Mouse (Mus musculus): ENCODE measurements around the gene Tomm40l. TPM values are rescaled to one million over a fixed set of nuclear protein-coding genes. Genes with fewer than 3 reads are reported as not detected.

Tomm40l gene
- polyA plus RNA-seq, 1 experiment from 2014 or later: 6.6 TPM

DNA sequence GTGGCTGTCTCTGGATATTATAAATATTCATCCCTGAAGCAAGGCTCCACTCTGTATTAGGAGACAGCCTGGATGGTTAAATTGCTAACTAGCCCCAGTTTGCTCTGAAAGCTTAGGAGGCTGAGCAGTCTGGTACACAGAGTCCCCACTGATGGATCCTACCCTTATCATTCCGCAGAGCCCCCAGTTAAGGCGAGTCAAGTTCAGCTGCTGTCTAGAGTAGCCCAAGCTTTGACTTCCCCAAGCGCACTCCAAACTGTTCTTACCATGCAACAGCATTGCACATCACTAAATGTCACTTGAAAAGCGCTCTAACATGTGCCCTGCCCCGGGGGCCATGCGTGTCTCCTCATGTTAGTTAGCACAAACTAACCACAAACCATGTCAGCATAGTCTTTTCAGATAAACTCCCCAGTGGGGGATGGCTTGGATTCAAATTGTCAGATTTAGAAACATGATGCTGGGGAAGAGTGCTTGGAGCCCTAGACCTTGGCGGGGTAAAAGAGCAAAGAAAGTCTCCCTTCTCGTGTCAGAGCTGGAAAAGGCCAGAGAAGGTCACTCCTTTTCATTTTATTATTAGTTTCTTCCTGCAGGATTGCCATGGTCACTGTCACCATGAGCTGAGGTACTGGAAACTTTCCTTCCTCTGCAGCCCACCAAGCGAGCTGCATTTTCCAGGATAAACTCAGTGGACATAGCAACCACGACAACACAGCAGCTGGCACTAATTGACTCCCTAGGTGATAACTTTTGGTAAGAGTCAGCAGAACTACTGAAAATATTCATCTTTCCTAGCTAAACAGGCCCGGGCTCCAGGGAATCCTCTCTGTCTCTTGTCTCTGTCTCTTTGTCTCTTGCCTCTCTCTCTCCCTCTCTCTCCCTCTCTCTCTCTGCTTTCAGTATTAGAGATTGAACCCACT lies 28.1 kb downstream of the Tomm40l start:
- DNase-seq (no peak), ATAC-seq (no peak)
- H3K9me3 ChIP-seq (ENCODE audit: low read length): no peaks in the 10 kb centered on the region
- WGBS (ENCODE audit: insufficient replicate concordance): 39% methylated on average over 11 of the region's 11 CpGs
- H3K27ac ChIP-seq (ENCODE audit: low read depth): no peak overlapping the region
- H3K9ac ChIP-seq (replicated peaks): no peak overlapping the region; the same call in 1 of the 2 replicates
- H3K4me3 ChIP-seq (ENCODE audit: low read depth, low read length): no peak overlapping the region
- H3K4me1 ChIP-seq (ENCODE audit: insufficient read depth): peaks cover 13% of the 10 kb centered on the region
- no peaks in the 10 kb centered on the region for H3K36me3 ChIP-seq (replicated peaks; ENCODE audit: insufficient read depth, low read length)
- TF ChIP-seq EP300 (IDR thresholded peaks at IDR 0.05; ENCODE audit: low read depth): no peak
- no peak for TF ChIP-seq CTCF (IDR thresholded peaks at IDR 0.05; ENCODE audit: low read depth)
- peaks cover 21% of the 10 kb centered on the region for H3K27me3 ChIP-seq (ENCODE audit: insufficient read depth, low read length)
- peak overlapping the region; percentile 49; the same call in 1 of the 2 replicates for H3K4me2 ChIP-seq (ENCODE audit: low read depth, low read length)

DNA sequence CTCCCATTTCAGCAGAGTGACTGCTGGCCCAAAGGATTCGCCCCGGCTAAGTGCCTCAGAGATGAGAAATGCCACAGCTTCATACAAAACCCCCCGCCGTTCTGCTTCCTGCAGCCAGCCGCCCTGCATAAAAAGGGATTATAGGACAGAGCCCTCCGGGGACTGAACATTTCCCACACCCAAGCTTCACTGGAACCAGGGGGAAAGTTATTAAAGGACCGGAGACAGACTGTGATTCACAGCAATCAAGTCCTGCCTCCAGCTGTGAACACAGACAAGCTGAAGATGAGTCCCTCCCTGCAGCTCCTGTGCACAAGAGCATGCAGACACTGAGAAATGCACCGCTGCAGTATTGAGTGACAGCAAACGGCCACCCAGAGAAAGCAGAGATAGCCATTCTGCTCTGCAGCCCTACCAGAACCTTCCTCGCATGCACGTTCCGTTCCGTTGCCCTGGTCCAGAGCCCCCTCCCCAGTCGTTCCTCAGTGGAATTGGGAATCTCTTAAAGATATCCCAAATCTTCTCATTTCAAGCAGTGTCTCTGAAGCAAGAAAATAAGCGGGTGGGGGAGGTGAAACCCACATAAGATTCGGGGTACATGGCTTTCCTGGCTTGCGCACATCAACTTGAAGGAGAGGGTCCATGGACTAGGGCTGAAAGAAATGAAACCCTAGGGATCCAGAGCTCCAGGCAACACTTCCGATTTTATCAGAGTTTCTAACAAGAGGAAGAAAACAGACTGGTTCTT lies 29.0 kb downstream of the Tomm40l start:
- ATAC-seq (no peak), DNase-seq (no peak)
- Histone ChIP-seq H3K9ac (replicated peaks) (no peak overlapping the region), H3K27me3 (ENCODE audit: insufficient read depth, low read length) (peaks cover 21% of the 10 kb centered on the region), H3K27ac (ENCODE audit: low read depth) (no peak overlapping the region), H3K4me3 (ENCODE audit: low read depth, low read length) (0 out of 2 replicates have a peak overlapping the region, but pooled peaks have one; percentile 2), H3K4me2 (ENCODE audit: low read depth, low read length) (peak overlapping the region; percentile 49), H3K9me3 (ENCODE audit: low read length) (no peaks in the 10 kb centered on the region), H3K4me1 (ENCODE audit: insufficient read depth) (peaks cover 13% of the 10 kb centered on the region), H3K36me3 (replicated peaks; ENCODE audit: insufficient read depth, low read length) (no peaks in the 10 kb centered on the region)
- TF ChIP-seq EP300 (IDR thresholded peaks at IDR 0.05; ENCODE audit: low read depth) (no peak), CTCF (IDR thresholded peaks at IDR 0.05; ENCODE audit: low read depth) (no peak)
- 17% methylated on average over 18 of the region's 18 CpGs for WGBS (ENCODE audit: insufficient replicate concordance)

DNA sequence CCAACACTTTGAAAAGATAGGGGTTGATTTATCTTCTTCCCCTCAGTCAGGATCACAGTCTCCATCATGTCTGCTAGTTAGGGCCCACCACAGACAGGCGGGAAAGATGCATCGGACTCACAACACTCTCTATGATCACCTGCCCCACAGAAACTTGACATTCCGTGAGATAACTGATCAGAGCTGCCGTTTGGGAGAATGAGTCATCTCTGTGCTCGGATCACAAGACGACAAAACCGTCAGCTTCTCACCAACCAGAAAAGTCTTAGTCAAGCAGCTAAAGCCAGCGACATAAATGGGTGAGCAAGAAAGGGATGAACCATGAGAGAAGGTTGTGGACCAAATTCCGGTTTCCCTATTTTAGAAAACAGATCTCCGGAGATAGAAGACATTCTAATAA lies 30.0 kb downstream of the Tomm40l start:
- Histone ChIP-seq H3K27me3 (ENCODE audit: insufficient read depth, low read length) (peaks cover 21% of the 10 kb centered on the region), H3K4me2 (ENCODE audit: low read depth, low read length) (no peak overlapping the region), H3K4me3 (ENCODE audit: low read depth, low read length) (no peak overlapping the region), H3K36me3 (replicated peaks; ENCODE audit: insufficient read depth, low read length) (no peaks in the 10 kb centered on the region), H3K9ac (replicated peaks) (no peak overlapping the region), H3K4me1 (ENCODE audit: insufficient read depth) (peaks cover 13% of the 10 kb centered on the region), H3K27ac (ENCODE audit: low read depth) (no peak overlapping the region), H3K9me3 (ENCODE audit: low read length) (no peaks in the 10 kb centered on the region)
- WGBS (ENCODE audit: insufficient replicate concordance): 65% methylated on average over 10 of the region's 10 CpGs
- DNase-seq: no peak
- ATAC-seq: no peak
- TF ChIP-seq CTCF (IDR thresholded peaks at IDR 0.05; ENCODE audit: low read depth) (no peak), EP300 (IDR thresholded peaks at IDR 0.05; ENCODE audit: low read depth) (no peak)

DNA sequence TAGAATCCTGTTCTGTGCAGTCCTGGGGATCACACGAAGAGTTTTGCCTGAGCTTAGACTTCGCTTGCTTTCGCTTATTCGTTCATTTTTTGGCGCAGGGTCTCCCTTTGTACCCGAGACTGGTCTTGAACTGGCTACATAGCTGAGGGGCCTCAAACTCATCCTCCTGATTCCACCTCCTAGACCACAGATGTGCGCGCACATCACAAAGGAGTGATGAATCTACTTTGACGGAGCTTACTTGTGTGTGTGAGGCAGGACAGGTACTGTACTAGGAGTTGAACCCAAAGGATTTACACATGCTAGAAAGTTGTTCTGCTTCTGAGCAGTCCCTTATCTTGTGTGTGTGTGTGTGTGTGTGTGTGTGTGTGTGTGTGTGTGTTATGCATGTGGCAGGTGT lies 31.5 kb downstream of the Tomm40l start:
- Histone ChIP-seq H3K36me3 (replicated peaks; ENCODE audit: insufficient read depth, low read length) (no peaks in the 10 kb centered on the region), H3K4me3 (ENCODE audit: low read depth, low read length) (no peak overlapping the region), H3K9ac (replicated peaks) (no peak overlapping the region), H3K4me2 (ENCODE audit: low read depth, low read length) (no peak overlapping the region), H3K27me3 (ENCODE audit: insufficient read depth, low read length) (peaks cover 13% of the 10 kb centered on the region), H3K4me1 (ENCODE audit: insufficient read depth) (peaks cover 8% of the 10 kb centered on the region), H3K27ac (ENCODE audit: low read depth) (no peak overlapping the region), H3K9me3 (ENCODE audit: low read length) (no peaks in the 10 kb centered on the region)
- no peak for TF ChIP-seq CTCF (IDR thresholded peaks at IDR 0.05; ENCODE audit: low read depth)
- 86% methylated on average over 9 of the region's 9 CpGs for WGBS (ENCODE audit: insufficient replicate concordance)
- ATAC-seq (no peak), DNase-seq (no peak)

DNA sequence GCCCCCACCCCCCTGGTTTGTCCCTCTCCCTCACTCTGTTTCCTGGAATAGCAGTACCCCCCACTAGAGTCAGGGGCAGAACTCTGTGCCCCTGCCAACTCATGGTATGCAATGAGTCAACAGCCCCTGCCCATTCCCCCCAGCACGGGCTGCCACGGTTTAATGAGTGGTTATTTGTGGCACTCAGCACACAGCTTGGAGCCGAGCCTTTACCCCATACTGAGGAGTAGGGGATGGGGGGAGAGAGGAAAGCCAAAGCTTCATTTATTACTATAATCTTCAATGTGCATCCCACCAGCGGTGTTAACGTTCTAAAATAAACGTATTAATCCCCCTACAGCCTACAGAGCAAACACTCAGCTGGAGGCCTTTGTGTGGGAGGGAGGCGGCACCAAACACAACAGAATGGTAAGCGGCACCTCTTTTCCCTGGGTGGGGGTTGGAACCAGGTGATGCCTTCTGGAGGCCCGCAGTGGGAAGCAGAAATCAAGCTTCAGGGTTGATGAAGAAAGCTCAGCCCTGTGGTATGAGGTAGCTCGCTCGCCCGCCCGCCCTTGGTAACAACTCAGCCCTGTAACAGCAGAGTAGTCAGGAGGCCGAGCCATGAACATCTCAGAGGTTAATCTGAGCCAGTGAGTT lies 32.7 kb downstream of the Tomm40l start:
- Histone ChIP-seq H3K36me3 (replicated peaks; ENCODE audit: insufficient read depth, low read length) (no peaks in the 10 kb centered on the region), H3K9me3 (ENCODE audit: low read length) (no peaks in the 10 kb centered on the region), H3K4me1 (ENCODE audit: insufficient read depth) (peaks cover 5% of the 10 kb centered on the region), H3K4me3 (ENCODE audit: low read depth, low read length) (no peak overlapping the region), H3K27ac (ENCODE audit: low read depth) (no peak overlapping the region), H3K27me3 (ENCODE audit: insufficient read depth, low read length) (peaks cover 4% of the 10 kb centered on the region; the same call in 1 of the 2 replicates), H3K9ac (replicated peaks) (no peak overlapping the region; the same call in 1 of the 2 replicates), H3K4me2 (ENCODE audit: low read depth, low read length) (no peak overlapping the region)
- 57% methylated on average over 14 of the region's 14 CpGs for whole genome bisulfite sequencing (ENCODE audit: insufficient replicate concordance)
- no peak for DNase-seq
- TF ChIP-seq EP300 (IDR thresholded peaks at IDR 0.05; ENCODE audit: low read depth) (no peak), CTCF (IDR thresholded peaks at IDR 0.05; ENCODE audit: low read depth) (no peak)
- no peak for ATAC-seq

DNA sequence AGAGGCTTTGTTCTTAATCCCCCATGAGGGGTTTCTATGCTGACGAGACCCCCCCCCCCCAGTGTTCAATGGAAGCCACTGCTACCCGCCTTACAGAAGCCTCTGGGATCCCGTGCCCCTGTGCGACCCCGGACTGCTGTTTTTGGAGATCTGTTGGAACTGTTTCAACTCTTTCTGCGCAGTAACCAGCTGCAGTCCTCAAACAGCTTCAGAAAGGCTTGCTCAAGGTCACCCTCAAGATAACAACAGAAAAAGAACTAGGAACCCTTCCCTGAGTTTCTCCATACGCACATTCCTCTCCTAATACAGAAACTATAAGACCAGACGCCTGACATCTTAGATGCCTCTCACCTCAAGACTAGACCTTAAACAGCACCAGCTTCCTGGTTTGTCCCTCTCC lies 33.3 kb downstream of the Tomm40l start:
- Histone ChIP-seq H3K27ac (ENCODE audit: low read depth) (no peak overlapping the region), H3K4me2 (ENCODE audit: low read depth, low read length) (no peak overlapping the region), H3K36me3 (replicated peaks; ENCODE audit: insufficient read depth, low read length) (no peaks in the 10 kb centered on the region), H3K27me3 (ENCODE audit: insufficient read depth, low read length) (peaks cover 2% of the 10 kb centered on the region; the same call in 1 of the 2 replicates), H3K4me1 (ENCODE audit: insufficient read depth) (peaks cover 5% of the 10 kb centered on the region), H3K4me3 (ENCODE audit: low read depth, low read length) (no peak overlapping the region), H3K9me3 (ENCODE audit: low read length) (no peaks in the 10 kb centered on the region), H3K9ac (replicated peaks) (no peak overlapping the region)
- ATAC-seq (no peak), DNase-seq (no peak)
- no peak for TF ChIP-seq EP300 (IDR thresholded peaks at IDR 0.05; ENCODE audit: low read depth)
- TF ChIP-seq CTCF (IDR thresholded peaks at IDR 0.05; ENCODE audit: low read depth): no peak
- WGBS (ENCODE audit: insufficient replicate concordance): 62% methylated on average over 8 of the region's 8 CpGs

Data from liver, postnatal 0 days (tissue).